Mouse (Mus musculus) adrenal gland, postnatal 36 days (tissue): ENCODE measurements at regions not wholly inside any gene's neighbourhood (a gene's known extent, or its start where the extent isn't known, plus 50 kb on each side); places are given as distances from the start of the nearest gene placed in this dataset.

ENCODE experiments used
- DNase-seq, 2 experiments: peaks; one replicate each; pipeline ENCODE4 v3.0.0; 2021; ENCODE audit warnings: mixed read lengths in 1 of 2

GRCm38 (mm10) chr1:177616335-177617239 is 113.0 kb upstream of the 1700016C15Rik start:
- no peak for DNase-seq

GRCm38 (mm10) chr1:177620501-177621099 is 109.0 kb upstream of the 1700016C15Rik start:
- DNase-seq = no peak

DNA sequence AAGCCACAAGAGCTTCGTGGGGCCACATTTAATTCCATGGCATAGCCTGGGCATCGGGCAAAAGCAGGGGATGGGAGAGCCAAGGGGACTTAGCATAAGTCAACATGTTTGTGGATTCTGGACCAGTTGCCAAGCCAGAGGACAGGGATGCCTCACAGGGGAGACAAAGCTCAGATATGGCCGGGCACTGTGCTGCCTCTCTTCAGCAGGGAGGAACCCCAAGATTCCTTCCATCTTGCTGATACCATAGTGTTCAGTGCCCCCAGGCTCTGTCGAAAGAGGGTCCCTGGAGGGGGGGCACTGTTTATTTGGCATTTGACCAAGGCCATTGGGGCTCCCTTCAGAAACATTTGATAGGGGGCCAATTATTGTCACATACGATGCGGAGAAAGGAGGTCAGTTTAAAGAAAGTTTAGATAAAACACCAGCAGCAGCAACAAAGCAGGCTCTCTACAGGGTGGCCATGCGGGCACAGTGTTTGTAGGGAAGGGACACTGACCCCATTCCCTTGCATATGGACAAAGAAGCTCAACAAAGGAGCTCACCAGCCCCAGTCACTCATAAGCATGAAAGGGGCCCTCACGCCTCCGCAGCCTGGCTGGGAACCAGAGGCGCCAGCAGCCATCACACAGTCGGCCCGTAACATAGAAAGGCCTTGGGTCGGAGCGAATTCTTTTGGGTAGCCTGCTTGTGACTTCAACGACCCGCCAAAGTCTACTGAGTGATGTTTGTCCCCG is 107.6 kb upstream of the 1700016C15Rik start:
- DNase-seq = no peak

DNA sequence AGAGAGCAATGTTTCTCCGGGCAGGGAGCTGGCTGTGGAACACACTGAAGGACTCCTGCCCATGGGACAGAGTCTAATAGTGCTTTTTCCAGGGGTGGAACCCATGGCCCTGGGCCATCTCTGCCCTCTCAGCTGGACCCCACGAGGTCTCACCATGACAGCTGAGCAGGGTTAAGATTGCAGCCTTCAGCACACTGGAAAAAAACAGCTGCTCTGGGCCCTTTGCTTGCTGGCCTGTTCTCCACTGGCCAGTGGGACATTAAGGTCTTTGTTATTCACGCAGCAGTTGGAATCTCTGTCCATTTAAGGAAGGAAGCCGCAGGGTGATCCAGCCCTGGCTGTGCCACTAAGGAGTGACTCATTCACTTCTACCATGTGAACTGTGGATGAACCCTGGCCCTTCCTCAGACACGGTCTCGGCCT is 106.3 kb upstream of the 1700016C15Rik start:
- DNase-seq = peak; percentile 49 to 58

DNA sequence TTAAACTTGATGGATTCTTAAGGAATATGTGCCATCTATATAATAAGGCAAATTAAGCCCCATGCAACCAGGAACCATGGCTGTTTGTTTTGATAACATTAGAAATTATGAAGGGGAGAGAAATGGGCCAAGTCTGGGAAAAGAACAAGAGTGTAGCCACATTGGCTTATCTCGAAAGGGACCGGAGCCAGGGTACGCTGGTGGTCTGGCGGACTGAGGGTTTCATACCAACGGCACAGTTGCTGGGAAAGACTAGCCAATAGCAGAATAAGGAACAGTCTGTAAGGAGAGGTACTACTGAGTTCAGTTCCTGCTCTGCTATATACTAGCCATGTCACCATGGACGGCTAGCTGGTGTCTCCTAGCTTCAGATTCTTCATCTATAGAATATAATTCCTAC is 105.9 kb upstream of the 1700016C15Rik start:
- DNase-seq = no peak

- DNase-seq = no peak
Measured at GRCm38 (mm10) chr1:177627814-177628213, 101.8 kb upstream of the 1700016C15Rik start.

DNA sequence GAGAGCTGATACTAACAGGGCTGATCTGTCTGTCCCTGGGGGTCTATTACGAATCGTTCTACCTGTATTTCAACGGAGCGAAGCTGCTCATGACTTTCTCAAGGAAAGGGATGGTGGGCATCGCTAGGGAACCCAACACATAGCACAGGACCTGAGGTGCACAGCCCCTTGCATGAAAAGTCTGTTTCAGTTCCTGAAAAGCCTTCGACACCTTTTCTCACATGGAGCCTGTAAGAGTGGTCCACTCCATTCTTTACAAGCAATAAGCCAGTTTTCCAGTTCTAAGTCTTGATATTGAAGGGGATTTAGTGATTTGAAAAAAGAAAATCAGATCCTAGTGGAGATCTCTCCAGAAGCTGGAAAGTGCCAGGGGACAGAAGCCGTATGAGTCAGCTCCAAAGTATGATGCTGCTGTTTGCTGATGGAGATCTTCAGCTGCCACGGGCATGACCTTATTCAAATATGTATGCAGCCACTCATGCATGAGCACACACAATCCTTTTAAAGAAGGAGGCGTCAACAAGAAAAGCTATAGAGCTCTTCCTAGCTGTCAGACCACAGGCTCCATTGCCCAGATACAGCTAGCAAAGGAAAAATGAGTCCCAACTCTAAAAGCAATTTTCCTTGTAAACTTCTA is 95.5 kb upstream of the 1700016C15Rik start:
- no peak for DNase-seq

DNA sequence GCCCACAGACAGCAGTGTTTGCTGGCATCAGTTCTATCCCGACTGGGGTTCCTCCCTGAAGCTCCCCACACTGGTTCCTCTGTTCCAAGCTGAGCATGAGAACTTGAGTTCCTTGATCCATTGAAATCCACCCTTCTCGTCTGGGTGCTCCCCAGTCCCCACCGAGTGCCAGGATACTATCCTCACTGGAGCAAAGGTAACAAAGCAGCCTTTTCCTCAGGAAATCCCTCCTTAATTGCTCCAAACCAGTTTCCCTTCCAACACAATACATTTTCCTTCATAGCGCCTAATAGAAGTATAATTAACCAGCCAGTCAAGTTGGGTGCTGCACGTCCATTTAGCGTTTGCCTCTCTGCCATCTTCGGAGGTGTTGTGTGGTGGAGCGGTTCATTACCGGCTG is 92.6 kb upstream of the 1700016C15Rik start:
- no peak for DNase-seq

DNA sequence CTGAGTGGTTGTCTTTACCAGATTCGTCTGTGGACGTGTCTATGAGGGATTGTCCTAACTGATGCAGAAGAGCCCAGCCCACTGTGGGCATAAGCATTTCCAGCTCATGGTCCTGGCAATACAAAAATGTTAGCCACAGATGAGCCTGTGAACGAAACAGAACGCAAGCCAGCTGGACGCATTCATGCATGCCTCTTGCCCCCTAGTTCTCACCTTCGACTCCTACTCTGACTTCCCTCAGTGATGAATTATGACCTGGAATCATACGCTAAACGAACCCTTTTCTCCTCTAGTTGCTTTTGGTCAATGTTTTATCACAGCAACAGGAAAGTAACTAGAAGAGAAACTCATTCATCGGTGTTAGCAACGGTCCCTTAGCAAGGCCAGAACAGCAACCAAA is 91.2 kb upstream of the 1700016C15Rik start:
- DNase-seq = no peak

- no peak for DNase-seq
Measured at GRCm38 (mm10) chr1:177639931-177640846, 89.4 kb upstream of the 1700016C15Rik start.

DNA sequence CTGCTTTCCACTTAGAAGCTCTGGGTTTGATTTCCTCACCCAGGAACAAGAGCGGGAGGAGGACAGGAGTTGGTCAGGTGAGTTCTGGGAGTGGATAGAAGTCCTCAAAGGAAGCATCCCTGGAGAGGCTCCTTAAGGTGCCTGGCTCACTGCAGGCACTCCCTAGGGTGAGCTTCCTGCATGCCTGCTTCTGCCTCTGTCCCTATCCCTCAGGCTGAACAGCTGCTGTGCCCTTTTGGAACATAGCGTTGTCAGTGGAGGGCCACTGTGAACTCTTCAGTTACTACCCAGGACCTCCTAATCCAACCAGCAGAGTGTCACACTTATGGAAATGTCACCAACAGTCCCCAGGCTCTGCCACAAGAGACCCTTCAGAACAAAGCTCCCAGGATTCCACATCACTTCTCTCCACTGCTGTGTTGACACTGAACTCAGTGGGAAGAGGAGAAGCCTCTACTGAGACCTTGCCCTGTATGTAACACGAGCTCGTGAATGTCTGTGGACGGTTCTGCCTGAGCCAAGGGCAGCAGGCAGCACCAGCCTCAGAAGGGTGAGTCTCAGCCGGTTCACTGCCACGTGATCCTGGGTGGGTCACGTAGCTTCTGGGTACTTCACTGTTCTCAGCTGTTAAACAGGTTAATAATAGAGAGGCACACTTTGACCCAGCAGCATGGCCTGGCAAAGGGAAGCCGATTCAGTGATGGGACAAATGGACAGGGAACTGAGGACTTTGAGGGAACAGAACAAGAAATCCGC is 86.7 kb upstream of the 1700016C15Rik start:
- DNase-seq = no peak

DNA sequence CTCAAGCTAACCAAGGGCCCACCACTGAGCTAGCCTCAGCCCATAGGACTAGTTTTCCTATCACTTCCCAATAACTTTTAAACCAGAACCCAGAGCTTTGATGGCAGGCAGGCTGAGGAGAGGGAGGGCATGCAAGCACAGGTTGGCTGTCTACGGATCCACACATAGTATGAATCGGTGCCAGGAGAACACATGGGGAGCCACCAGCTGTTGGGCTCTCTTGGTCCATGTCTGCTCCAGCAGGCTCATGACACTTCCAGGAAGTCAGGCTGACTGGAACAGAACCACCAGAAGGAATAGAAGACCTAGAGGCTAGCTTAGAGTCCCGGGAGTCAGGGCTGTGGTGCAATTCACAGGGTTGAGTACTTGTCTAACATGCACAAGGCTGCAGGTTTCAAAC is 86.0 kb upstream of the 1700016C15Rik start:
- DNase-seq = no peak

GRCm38 (mm10) chr1:177644214-177644613 is 85.4 kb upstream of the 1700016C15Rik start:
- DNase-seq = no peak

- DNase-seq = no peak
Measured at GRCm38 (mm10) chr1:177645327-177645726, 84.3 kb upstream of the 1700016C15Rik start.

DNA sequence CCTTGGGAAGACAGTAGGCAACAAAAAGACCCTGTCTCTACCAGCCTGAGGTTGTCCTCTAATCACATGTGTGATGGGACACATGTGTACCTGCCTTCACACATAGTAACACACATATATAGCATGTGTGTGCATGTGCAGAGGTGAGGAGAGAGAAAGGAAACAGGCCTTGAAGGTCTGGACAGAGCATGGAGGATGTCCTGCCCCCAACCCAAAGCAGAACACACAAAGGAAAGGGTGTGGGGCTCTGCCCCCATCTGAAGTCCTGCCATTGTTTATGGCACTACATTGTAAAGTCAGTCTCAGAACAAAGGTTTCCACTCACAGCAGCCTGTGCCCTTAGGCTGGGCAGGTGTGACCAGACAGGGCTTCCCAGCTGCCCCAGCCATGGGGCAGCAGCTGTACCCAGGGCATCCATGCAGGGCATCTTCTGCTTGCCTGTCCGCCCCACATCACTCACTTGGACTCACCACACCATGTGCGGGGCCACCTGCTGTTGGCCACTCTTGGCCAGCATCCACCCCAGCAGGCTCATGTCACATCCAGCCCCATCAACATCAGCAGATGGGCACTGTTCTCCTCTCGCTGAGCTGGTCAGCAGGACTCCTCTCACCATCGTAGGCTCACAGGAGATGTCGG is 83.6 kb upstream of the 1700016C15Rik start:
- DNase-seq = no peak

GRCm38 (mm10) chr1:177647876-177648275 is 81.7 kb upstream of the 1700016C15Rik start:
- DNase-seq = no peak

- peak in 1 of 2 experiments; percentile 16 for DNase-seq
Measured at GRCm38 (mm10) chr1:177648974-177649373, 80.6 kb upstream of the 1700016C15Rik start.

DNA sequence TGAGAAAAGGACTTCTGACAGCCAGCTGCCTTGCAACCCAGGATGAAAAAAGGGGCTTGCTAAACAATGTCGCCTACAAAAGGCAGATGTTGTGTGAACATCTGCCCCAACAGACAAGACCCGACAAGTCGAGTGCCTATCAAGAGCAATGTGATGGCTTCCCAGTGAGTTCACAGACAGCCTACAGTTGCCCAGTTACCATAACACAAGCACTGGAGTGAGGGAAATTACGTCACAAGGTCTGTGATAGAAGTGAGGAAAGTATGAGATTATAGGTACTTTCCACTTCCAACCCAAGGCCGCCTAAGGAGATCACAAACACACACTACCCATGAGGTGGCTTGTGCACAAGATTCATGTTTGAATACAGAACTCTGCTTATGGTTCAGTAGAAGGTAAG is 78.4 kb upstream of the 1700016C15Rik start:
- no peak for DNase-seq

DNA sequence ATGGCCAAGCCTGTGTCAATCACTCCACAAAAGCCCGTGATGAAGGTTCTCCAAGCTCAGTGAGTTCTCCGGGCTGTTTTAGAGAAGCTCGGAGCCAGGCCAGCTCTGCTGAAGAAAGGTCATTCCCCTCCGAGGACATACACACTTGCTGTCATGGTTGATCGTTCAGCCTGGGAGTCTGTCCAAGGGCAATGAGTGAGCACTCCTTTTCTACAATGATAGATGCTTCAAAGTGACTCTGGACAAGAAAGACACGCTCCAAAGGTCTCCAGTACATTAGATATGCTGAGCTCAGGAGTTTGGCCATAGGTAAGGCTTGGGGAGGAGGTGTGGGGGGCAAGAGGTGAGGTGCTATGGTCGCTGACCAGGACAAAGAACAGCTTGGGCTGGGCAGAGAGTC is 66.5 kb upstream of the 1700016C15Rik start:
- peak; percentile 63 to 73 for DNase-seq
